Mouse (Mus musculus) heart, embryonic 10.5 days (tissue): ENCODE measurements around the gene Clic3. TPM values are rescaled to one million over a fixed set of nuclear protein-coding genes. Genes with fewer than 3 reads are reported as not detected.

Source experiments
- microRNA-seq: library from miRNA; unstranded; fragments of <30 nt; microRNA quantifications from one replicate; pipeline ENCODE4, GENCODE M21; 2017
- polyA plus RNA-seq: library from polyadenylated mRNA; unstranded; fragments of >200 nt; fragmentation: Nextera tagmentation; extraction: Ambion mirVana; gene quantifications from 2 replicates; pipeline ENCODE4 v1.2.1, GENCODE M21; 2016

Clic3 gene
- polyA plus RNA-seq, 1 experiment from 2014 or later, result 0.69 TPM

Small RNAs within 50 kb of the gene (microRNA-seq; reads per million reads assigned to microRNA genes)
- not detected for gene Mir3087

Other genes with a start within 250 kb of the Clic3 start
- gene Nelfb, start 245.3 kb upstream of the Clic3 start, polyA plus RNA-seq, result 90.9 and 99.8 TPM in 2 replicates
- gene Stpg3, start 242.2 kb upstream of the Clic3 start, polyA plus RNA-seq, result 0.10 TPM in 1 of 2 replicates, not detected in the other
- gene Fam166a, start 238.1 kb upstream of the Clic3 start, polyA plus RNA-seq, result 0.92 TPM in 1 of 2 replicates, not detected in the other
- 544 and 610 TPM in 2 replicates for gene Tubb4b, start 232.1 kb upstream of the Clic3 start, polyA plus RNA-seq
- not detected in 2 replicates for gene Slc34a3, start 222.5 kb upstream of the Clic3 start, polyA plus RNA-seq
- 0.08 TPM in 1 of 2 replicates, not detected in the other for gene Rnf224, start 220.1 kb upstream of the Clic3 start, polyA plus RNA-seq
- 6.4 and 9.1 TPM in 2 replicates for gene Rnf208, start 214.6 kb upstream of the Clic3 start, polyA plus RNA-seq
- gene Cysrt1, start 214.4 kb upstream of the Clic3 start, polyA plus RNA-seq, result not detected in 2 replicates
- 4.0 and 6.0 TPM in 2 replicates for gene AL732309.1, start 210.0 kb upstream of the Clic3 start, polyA plus RNA-seq
- 17.1 and 19.0 TPM in 2 replicates for gene Tmem203, start 201.4 kb upstream of the Clic3 start, polyA plus RNA-seq
- gene Tprn, start 194.2 kb upstream of the Clic3 start, polyA plus RNA-seq, result 5.1 and 6.4 TPM in 2 replicates
- 164 and 199 TPM in 2 replicates for gene Ssna1, start 184.4 kb upstream of the Clic3 start, polyA plus RNA-seq
- gene Anapc2, start 184.4 kb upstream of the Clic3 start, polyA plus RNA-seq, result 101 and 113 TPM in 2 replicates
- not detected in 2 replicates for gene Tmem210, start 168.7 kb upstream of the Clic3 start, polyA plus RNA-seq
- gene Lrrc26, start 166.9 kb upstream of the Clic3 start, polyA plus RNA-seq, result not detected in 2 replicates
- 0.93 TPM in 1 of 2 replicates, not detected in the other for gene Grin1, start 137.7 kb upstream of the Clic3 start, polyA plus RNA-seq
- 31.7 and 52.3 TPM in 2 replicates for gene Man1b1, start 124.5 kb upstream of the Clic3 start, polyA plus RNA-seq
- 12.9 and 19.1 TPM in 2 replicates for gene Dpp7, start 100.5 kb upstream of the Clic3 start, polyA plus RNA-seq
- 9.5 and 12.7 TPM in 2 replicates for gene Uap1l1, start 91.2 kb upstream of the Clic3 start, polyA plus RNA-seq
- 26.8 and 31.8 TPM in 2 replicates for gene Sapcd2, start 84.5 kb upstream of the Clic3 start, polyA plus RNA-seq
- not detected in 2 replicates for gene Entpd2, start 61.0 kb upstream of the Clic3 start, polyA plus RNA-seq
- 14.6 and 16.5 TPM in 2 replicates for gene Npdc1, start 57.5 kb upstream of the Clic3 start, polyA plus RNA-seq
- not detected in 2 replicates for gene Fut7, start 33.6 kb upstream of the Clic3 start, polyA plus RNA-seq
- 3.5 and 4.7 TPM in 2 replicates for gene Abca2, start 28.1 kb upstream of the Clic3 start, polyA plus RNA-seq
- 15.6 and 17.7 TPM in 2 replicates for gene Paxx, start 4.3 kb downstream of the Clic3 start, polyA plus RNA-seq
- 0.18 and 0.32 TPM in 2 replicates for gene Ptgds, start 13.2 kb downstream of the Clic3 start, polyA plus RNA-seq
- not detected in 2 replicates for gene Lcn12, start 37.1 kb downstream of the Clic3 start, polyA plus RNA-seq
- 86.0 and 92.1 TPM in 2 replicates for gene Fbxw5, start 43.9 kb downstream of the Clic3 start, polyA plus RNA-seq
- 4.2 and 6.0 TPM in 2 replicates for gene C8g, start 44.9 kb downstream of the Clic3 start, polyA plus RNA-seq
- gene Traf2, start 90.1 kb downstream of the Clic3 start, polyA plus RNA-seq, result 29.7 and 30.9 TPM in 2 replicates
- gene Edf1, start 101.0 kb downstream of the Clic3 start, polyA plus RNA-seq, result 336 and 382 TPM in 2 replicates
- 1.6 and 3.7 TPM in 2 replicates for gene Mamdc4, start 118.0 kb downstream of the Clic3 start, polyA plus RNA-seq
- 160 and 170 TPM in 2 replicates for gene Phpt1, start 118.4 kb downstream of the Clic3 start, polyA plus RNA-seq
- gene Ajm1, start 124.9 kb downstream of the Clic3 start, polyA plus RNA-seq, result 0.08 TPM in 1 of 2 replicates, not detected in the other
- 57.9 and 69.6 TPM in 2 replicates for gene Rabl6, start 151.7 kb downstream of the Clic3 start, polyA plus RNA-seq
- gene Ccdc183, start 160.8 kb downstream of the Clic3 start, polyA plus RNA-seq, result 0.07 and 0.21 TPM in 2 replicates
- gene Tmem141, start 165.2 kb downstream of the Clic3 start, polyA plus RNA-seq, result 14.9 and 18.5 TPM in 2 replicates
- gene Fcna, start 171.2 kb downstream of the Clic3 start, polyA plus RNA-seq, result 0.26 and 1.5 TPM in 2 replicates
- gene Lcn8, start 196.3 kb downstream of the Clic3 start, polyA plus RNA-seq, result not detected in 2 replicates
- gene Lcn5, start 201.1 kb downstream of the Clic3 start, polyA plus RNA-seq, result not detected in 2 replicates
- gene Lcn6, start 219.9 kb downstream of the Clic3 start, polyA plus RNA-seq, result not detected in 2 replicates
- gene Lcn10, start 225.9 kb downstream of the Clic3 start, polyA plus RNA-seq, result not detected in 2 replicates
- not detected in 2 replicates for gene Obp2a, start 243.2 kb downstream of the Clic3 start, polyA plus RNA-seq
- gene Bmyc, start 249.9 kb downstream of the Clic3 start, polyA plus RNA-seq, result 53.4 and 65.8 TPM in 2 replicates